Mouse (Mus musculus) urinary bladder, postnatal 4 days (tissue): Measurements from ENCODE around the gene Fndc1.

Experiments
- DNase-seq, 2 experiments: peaks; one replicate each; pipeline ENCODE4 v3.0.0; 2021 to 2022; ENCODE audit warnings: low spot score in 2 of 2

The Fndc1 gene

DNA sequence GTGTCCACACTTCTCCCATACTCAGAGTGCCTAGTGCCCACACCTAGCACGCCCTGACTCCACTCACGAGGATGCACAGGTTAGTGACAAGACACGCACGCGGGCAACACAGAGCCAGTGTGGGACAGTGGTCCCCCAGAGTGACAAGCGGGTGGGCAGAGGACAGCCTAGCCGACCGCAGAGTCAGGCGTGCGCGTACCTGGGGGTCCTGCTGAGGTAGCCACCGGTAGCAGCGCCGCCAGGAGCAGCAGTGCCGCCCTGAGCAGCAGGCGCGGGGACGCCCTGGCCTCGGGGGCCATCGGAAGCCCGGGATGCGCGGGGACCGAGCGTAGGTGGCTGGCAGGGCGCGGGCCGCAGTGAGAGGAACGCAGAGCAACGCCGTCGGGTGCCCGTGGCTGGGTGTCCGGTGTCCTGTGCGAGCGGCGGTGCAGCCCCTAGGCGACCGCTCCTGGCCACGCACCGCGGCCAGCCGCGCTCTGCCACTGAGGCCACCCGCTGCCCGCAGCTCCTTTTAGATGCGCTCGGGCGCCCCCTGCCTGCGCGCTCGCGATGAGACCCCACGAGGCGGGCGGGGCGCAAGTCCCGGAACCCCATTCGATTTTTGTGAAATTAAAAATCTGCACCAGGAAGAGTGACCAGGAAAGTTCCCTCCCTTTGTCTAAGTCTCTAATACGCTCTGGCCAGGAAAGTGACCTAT, at the start of gene Fndc1:
Gene Fndc1 (minus strand): TSS at position 484 of the 697 bp plus-strand sequence.
- peak; percentile 51 to 84 for DNase-seq

DNA sequence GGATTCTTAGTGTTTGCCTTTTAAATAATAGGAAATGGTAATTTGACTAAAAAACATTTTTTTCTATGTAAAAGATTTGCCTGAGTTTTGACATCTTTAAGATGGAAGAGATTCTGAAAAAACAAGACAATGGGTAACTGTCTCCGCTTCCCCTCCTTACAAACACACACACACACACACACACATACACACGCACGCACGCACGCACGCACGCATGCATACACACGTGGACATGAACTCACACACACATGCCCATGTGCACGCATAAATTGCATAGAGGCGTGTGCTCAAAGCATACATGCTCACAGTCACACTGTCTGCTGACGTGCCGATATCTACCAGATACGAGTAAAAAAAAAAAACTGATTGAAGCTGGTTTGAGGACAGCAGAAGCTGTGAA, 49.4 kb upstream of the Fndc1 start:
- no peak for DNase-seq

GRCm38 (mm10) chr17:7875941-7876461, 48.9 kb upstream of the Fndc1 start:
- peak; percentile 67 to 69 for DNase-seq

DNA sequence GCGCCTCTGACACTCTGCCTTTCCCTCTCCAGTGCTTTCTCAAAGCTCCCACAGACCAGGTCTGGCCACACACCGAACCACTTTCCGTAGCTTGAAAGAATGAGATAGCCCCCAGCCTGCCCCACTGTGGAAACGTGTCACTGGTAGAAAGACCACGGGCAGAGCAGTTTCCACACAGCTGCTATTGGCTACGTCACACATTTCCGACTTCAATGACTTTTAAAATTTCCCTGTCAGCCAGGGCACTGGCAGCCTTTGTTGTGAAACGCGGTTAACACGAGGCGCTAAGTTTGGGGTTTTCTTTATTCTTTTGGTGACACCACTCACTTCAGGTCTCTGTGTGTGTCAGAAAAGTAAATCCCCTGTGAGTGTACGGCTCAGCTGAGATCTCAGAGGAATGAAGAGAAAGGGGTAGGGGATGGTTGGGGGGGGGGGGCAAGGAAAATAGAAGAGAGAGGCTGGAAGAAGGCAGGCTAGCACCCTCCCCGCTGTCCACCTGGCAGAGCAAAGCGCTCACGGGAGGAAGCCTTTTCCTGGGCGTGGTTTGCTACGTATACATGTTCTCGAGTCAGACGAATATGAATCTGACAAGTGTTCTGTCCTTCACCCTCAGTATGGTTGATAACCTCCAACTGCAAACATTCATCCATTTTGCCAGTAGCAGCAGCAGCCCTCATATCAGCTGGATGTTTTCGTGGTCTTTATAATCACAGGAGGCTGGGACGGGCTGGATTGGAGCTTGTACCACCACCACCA, 47.9 kb upstream of the Fndc1 start:
- no peak for DNase-seq

DNA sequence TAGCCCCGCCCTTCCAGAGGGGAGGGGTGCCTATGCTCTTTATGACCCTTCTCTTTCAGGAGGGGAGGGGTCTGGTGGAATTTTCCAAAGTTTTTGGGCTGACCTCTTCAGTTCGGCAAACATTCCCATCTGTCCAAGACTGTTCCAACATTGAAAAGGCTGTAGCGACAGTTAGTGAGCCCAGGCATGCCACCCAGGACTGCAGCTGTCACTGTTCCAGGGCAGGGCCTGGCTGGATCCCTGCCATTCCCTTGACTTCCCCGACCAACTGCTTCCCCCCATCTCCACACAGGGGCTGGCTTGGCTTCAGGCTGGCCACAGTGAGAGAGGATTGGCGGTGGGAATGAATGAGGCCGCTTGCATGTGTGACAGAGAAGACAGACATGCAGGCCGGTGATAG, 46.3 kb upstream of the Fndc1 start:
- DNase-seq = no peak

DNA sequence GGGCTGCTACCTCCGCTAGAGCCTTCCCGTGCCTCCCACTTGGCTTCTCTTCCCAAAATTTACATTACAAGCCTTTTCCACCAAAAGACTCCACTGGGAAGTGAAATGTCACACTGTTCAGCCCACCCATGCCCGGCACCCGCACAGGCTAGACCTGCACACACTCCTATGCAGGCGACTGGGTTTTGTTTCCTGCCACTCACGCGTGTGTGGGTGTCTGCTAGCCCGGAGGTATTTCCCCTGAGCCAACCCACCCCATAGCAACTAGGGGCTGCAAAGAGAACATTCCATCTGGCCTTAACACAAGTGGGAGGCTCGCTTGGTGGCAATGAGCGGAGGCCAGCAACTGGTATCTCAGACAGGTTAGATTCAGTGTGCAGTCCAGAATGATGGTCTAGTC, 44.7 kb upstream of the Fndc1 start:
- DNase-seq = no peak

DNA sequence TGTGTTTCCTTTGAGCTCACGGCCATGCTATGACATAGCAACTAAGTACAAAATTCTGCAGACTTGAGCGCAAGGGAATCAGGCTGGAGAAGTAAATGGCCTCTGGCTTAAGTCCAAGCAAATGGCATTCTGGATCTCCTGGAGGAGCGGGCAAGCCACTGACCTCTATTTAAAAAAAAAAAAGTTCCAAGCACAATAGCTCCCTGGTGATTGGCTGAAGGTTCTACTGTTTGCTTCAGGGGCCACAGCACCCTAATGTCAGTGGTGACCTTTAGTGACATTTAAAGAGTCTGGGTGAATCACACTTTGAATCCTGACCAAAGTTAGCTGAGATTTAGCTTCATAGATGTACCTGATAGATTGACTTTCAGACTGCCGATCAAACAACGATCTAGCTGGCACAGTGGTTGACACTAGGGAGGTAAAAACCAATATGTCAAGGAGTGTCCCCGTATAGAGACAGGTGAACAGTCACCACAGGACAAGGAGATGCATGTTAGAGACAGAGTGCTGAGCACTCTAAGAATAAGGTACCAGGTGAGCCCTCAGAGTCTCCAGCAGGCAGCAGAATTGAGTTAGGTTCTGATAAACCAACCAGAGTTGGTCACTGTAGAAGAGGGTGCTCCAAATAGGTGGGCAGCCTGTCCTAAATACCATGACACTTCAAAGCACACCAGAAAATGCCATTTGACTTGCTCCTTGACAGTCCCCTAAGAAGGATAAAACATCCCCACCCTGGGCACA, 43.9 kb upstream of the Fndc1 start:
- DNase-seq = no peak

DNA sequence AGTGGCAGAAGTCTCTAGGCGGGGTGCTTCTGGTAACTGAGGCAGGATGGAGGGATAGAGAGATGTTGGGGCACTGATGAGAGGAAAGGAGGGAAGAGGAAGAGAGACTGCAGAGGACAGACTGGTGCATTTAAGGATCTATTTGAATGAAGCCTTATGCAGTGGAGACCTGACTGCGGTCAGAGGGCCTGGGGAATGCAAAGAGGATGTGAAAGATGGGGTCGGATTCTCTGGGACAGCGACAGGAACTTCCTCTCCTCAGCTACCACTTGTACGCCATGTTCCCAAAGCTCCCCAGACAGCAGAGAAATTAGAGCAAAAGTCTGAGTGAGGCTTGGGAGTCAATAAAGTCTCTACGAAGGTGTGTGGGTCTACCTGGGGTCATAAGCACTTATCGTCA, 42.0 kb upstream of the Fndc1 start:
- DNase-seq = no peak

DNA sequence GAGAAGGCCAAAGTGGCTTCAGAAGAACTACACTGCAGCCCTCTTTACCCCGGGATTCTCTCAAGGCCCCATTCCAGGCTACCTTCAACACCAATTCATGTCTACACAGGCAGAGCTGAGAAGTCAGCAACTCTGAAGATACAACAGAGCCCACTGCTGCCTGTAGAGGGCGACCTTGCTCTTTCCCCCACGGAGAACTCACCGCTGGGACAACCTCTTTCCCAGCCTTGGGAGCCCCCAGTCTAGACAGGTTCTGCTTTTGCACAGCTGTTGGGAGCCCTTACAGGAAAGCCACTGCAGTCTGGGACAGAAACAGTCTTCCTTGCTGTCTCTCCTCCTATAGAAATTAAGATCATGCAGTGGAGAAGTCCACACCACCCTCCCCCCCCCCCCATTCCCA, 41.5 kb upstream of the Fndc1 start:
- peak; percentile 67 to 84 for DNase-seq

DNA sequence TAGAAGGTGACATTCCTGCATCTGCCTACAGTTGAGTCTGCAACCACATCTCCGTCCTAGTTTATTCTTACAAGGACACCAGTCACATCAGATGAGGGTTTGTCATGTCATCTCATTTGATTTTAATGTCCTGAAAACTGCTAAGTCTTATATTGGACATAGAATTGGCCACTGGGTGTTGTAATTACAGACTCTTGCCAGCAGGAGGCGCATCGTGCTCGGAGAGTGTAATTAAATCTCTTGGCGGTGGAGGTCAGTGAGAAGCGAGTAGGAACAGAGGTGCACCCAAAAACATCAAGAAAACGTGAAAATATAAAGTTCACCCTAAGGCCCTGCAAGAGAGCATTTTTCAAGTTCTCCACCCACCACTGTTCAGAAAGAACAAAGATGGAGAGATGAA, 37.6 kb upstream of the Fndc1 start:
- DNase-seq = no peak

DNA sequence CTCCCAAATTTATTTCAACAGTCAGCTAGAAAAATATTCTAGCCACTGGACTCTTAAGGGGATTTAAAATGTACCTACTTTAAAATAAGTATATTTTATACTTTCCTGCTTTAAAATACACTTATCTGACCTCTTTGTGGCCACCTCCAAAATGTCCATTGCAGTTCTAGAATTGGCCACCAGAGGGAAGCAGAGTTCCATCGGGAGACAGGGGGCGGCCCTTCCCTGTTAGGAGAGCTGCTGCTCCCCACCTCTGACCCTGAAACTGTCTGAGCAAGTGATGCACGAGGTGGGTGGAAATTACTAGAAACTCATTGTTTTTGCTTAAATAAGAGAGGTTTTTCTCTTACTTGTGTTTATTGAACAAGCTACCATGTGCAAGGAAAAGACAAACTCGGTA, 36.6 kb upstream of the Fndc1 start:
- DNase-seq = peak; percentile 37 to 85

GRCm38 (mm10) chr17:7860845-7861360, 33.8 kb upstream of the Fndc1 start:
- no peak for DNase-seq

DNA sequence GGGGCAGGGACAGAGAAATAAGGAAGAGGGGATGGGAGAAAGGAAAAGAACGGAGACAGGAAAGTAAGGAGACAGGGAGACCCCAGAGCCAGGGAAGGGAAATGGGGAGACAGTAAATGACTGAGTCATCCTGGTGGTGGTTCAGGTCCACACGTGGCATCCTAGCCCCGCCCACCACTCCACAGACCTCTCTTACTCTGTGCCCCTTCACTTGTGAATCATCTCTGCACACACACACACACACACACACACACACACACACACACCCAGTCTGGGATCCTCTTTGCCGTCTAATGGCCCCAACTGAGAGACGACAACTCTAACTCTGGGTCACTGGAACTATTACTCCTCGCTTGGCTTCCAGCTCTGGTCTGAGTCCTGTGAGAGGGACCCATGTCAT, 30.6 kb upstream of the Fndc1 start:
- DNase-seq = no peak

DNA sequence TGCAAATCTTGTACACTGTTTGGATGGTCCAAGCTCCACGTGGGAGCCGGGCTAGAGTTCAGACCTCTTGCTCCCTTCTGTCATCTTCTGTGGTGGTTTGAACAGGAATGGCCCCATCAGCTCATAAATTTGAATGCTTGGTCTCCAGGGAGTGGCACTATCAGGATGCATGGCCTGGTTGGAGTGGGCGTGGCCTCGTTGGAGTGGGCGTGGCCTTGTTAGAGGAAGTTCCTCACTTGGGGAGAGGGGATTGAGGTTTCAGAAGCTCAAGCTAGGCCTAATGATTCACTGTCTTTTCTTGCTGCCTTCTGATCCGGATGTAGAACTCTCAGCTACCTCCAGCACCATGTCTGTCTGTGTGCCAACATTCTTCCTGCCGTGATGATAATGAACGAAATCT, 28.7 kb upstream of the Fndc1 start:
- no peak for DNase-seq

GRCm38 (mm10) chr17:7851979-7852378, 24.9 kb upstream of the Fndc1 start:
- no peak for DNase-seq

- no peak for DNase-seq
Observed at GRCm38 (mm10) chr17:7851527-7851926, 24.4 kb upstream of the Fndc1 start.

DNA sequence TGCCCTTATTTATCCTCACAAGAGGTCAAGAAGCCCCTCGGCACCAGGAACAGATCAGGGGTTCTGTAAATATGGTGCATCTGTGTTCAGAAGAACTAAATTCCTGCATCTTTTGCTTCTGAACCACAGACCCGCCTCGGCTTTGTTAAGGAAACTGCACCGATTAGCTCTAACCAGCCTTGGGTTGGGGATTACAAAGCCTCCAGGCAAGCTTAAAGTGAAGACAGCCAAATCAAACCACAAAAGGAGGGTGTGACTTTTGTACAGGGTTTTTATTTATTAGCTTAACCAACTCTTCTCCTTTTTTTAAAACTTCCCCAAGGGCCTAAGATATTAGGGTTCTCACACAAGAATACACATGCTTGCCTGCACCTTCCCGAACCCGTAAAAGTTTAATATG, 23.1 kb upstream of the Fndc1 start:
- DNase-seq = no peak

GRCm38 (mm10) chr17:7840505-7841290, 13.6 kb upstream of the Fndc1 start:
- DNase-seq = no peak

DNA sequence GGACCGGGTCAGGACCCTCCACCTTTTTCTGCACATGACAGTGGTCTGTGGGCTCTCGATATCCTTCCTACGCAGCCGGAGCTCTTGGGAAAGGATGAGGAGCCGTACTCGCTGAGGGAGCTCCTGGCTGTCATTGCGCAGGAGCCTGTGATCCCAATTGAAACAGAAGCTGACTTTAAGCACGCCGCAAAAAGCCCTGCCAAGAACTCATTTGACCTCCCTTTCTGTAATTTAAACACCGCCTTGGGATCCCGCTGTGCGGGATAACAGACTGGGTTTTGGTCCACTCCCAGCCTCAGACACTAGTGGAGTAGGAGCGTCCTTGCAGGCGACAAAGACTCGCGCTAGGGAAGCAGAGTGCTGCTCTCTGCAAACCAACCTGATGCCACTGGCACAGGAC, 484 bp upstream of the Fndc1 start:
- no peak for DNase-seq

GRCm38 (mm10) chr17:7825416-7825815, 1.7 kb downstream of the Fndc1 start:
- no peak for DNase-seq

DNA sequence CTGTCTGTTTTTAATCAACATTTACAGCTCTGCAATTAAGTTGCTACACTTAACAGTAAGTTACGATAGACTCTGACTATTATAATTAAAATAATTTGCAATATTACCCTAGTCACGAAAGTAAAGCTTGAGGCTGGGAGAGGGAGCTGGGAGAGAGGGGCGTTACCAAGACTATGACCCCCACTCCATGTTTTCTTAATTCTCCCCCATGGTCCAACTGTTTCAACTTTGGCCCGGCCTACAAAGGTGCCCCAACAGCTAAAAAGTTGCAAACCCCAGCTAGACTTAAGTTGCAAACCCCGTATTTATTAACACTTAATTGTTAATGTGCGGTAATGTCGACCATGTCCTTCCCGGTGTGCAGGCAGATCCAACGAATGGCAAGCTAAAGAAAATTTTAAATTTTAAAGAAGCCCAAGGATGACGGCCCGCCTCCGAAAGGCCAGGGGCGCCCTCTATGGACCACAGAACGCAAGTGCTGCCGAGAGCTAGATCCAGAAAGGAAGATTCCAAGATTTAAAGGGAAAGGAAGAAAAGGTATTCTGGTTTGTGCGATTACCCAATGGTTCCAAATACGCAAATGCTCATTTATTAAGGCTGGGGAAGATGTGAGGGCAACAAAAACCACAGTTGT, 5.4 kb downstream of the Fndc1 start:
- no peak for DNase-seq
